Mouse (Mus musculus): ENCODE measurements around the gene Luc7l2. TPM values are rescaled to one million over a fixed set of nuclear protein-coding genes. Genes with fewer than 3 reads are reported as not detected.

Luc7l2 gene
- polyA plus RNA-seq, 1 experiment = 194 TPM

- DNase-seq = no peak
- H3K27ac ChIP-seq (ENCODE audit: insufficient read depth, low read length) = no peak overlapping the region
- no peak overlapping the region for H3K4me3 ChIP-seq (replicated peaks; ENCODE audit: insufficient read depth, low read depth, low read length)
- WGBS = 95% methylated on average over 2 of the region's 2 CpGs
- no peak for TF ChIP-seq CTCF (IDR thresholded peaks at IDR 0.05; ENCODE audit: borderline replicate concordance, insufficient read depth, low read depth, low read length)
- TF ChIP-seq POLR2A (IDR thresholded peaks at IDR 0.05; ENCODE audit: borderline replicate concordance, insufficient read depth, low read length) = no peak
- H3K27me3 ChIP-seq (ENCODE audit: control insufficient read depth, insufficient read depth, low read length) = no peaks in the 10 kb centered on the region; the same call in 1 of the 2 replicates
- no peaks in the 10 kb centered on the region; the same call in 1 of the 2 replicates for H3K4me1 ChIP-seq (ENCODE audit: control insufficient read depth, insufficient read depth, low read length)
Observed at GRCm38 (mm10) chr6:38632826-38633225, 81.7 kb downstream of the Luc7l2 start.

GRCm38 (mm10) chr6:38634461-38634860 is 83.3 kb downstream of the Luc7l2 start:
- no peaks in the 10 kb centered on the region; the same call in 1 of the 2 replicates for H3K27me3 ChIP-seq (ENCODE audit: control insufficient read depth, insufficient read depth, low read length)
- H3K4me1 ChIP-seq (ENCODE audit: control insufficient read depth, insufficient read depth, low read length) = no peaks in the 10 kb centered on the region; the same call in 1 of the 2 replicates
- 85% methylated on average over 8 of the region's 8 CpGs for WGBS
- H3K4me3 ChIP-seq (replicated peaks; ENCODE audit: insufficient read depth, low read depth, low read length) = no peak overlapping the region
- TF ChIP-seq CTCF (IDR thresholded peaks at IDR 0.05; ENCODE audit: borderline replicate concordance, insufficient read depth, low read depth, low read length) (no peak), POLR2A (IDR thresholded peaks at IDR 0.05; ENCODE audit: borderline replicate concordance, insufficient read depth, low read length) (no peak)
- no peak overlapping the region for H3K27ac ChIP-seq (ENCODE audit: insufficient read depth, low read length)
- DNase-seq = no peak

GRCm38 (mm10) chr6:38635941-38636851 is 85.1 kb downstream of the Luc7l2 start:
- no peak overlapping the region for H3K27ac ChIP-seq (ENCODE audit: insufficient read depth, low read length)
- TF ChIP-seq POLR2A (IDR thresholded peaks at IDR 0.05; ENCODE audit: borderline replicate concordance, insufficient read depth, low read length) = no peak
- TF ChIP-seq CTCF (IDR thresholded peaks at IDR 0.05; ENCODE audit: borderline replicate concordance, insufficient read depth, low read depth, low read length) = no peak
- H3K27me3 ChIP-seq (ENCODE audit: control insufficient read depth, insufficient read depth, low read length) = no peaks in the 10 kb centered on the region; the same call in 1 of the 2 replicates
- peak overlapping the region; percentile 31 for H3K4me3 ChIP-seq (replicated peaks; ENCODE audit: insufficient read depth, low read depth, low read length)
- under 1% methylated on average over 71 of the region's 72 CpGs for WGBS
- peak; percentile 35 to 45 for DNase-seq
- no peaks in the 10 kb centered on the region; the same call in 1 of the 2 replicates for H3K4me1 ChIP-seq (ENCODE audit: control insufficient read depth, insufficient read depth, low read length)

GRCm38 (mm10) chr6:38636852-38637618 is 85.9 kb downstream of the Luc7l2 start, which contains the start of gene Klrg2:
Gene Klrg2 (minus strand): TSS chr6:38637242.
- no peak within 1 kb of the TSS for H3K27ac ChIP-seq (ENCODE audit: insufficient read depth, low read length)
- WGBS = 2% methylated on average over 60 of the region's 60 CpGs
- no peaks in the 10 kb centered on the region; the same call in 1 of the 2 replicates for H3K4me1 ChIP-seq (ENCODE audit: control insufficient read depth, insufficient read depth, low read length)
- H3K27me3 ChIP-seq (ENCODE audit: control insufficient read depth, insufficient read depth, low read length) = no peaks in the 10 kb centered on the region; the same call in 1 of the 2 replicates
- H3K4me3 ChIP-seq (replicated peaks; ENCODE audit: insufficient read depth, low read depth, low read length) = peak within 1 kb of the TSS; percentile 31
- TF ChIP-seq POLR2A (IDR thresholded peaks at IDR 0.05; ENCODE audit: borderline replicate concordance, insufficient read depth, low read length) (no peak), CTCF (IDR thresholded peaks at IDR 0.05; ENCODE audit: borderline replicate concordance, insufficient read depth, low read depth, low read length) (no peak)
- DNase-seq = peak; percentile 42 to 51

- Histone ChIP-seq H3K4me1 (ENCODE audit: control insufficient read depth, insufficient read depth, low read length) (no peaks in the 10 kb centered on the region; the same call in 1 of the 2 replicates), H3K27me3 (ENCODE audit: control insufficient read depth, insufficient read depth, low read length) (no peaks in the 10 kb centered on the region; the same call in 1 of the 2 replicates), H3K27ac (ENCODE audit: insufficient read depth, low read length) (no peak overlapping the region), H3K4me3 (replicated peaks; ENCODE audit: insufficient read depth, low read depth, low read length) (no peak overlapping the region)
- DNase-seq = no peak
- TF ChIP-seq CTCF (IDR thresholded peaks at IDR 0.05; ENCODE audit: borderline replicate concordance, insufficient read depth, low read depth, low read length) (no peak), POLR2A (IDR thresholded peaks at IDR 0.05; ENCODE audit: borderline replicate concordance, insufficient read depth, low read length) (no peak)
- WGBS = 37% methylated on average over 11 of the region's 11 CpGs
Observed at GRCm38 (mm10) chr6:38640401-38640800, 89.3 kb downstream of the Luc7l2 start.

- no peak overlapping the region for H3K4me3 ChIP-seq (replicated peaks; ENCODE audit: insufficient read depth, low read depth, low read length)
- 65% methylated on average over 5 of the region's 5 CpGs for WGBS
- TF ChIP-seq CTCF (IDR thresholded peaks at IDR 0.05; ENCODE audit: borderline replicate concordance, insufficient read depth, low read depth, low read length) (no peak), POLR2A (IDR thresholded peaks at IDR 0.05; ENCODE audit: borderline replicate concordance, insufficient read depth, low read length) (no peak)
- H3K4me1 ChIP-seq (ENCODE audit: control insufficient read depth, insufficient read depth, low read length) = no peaks in the 10 kb centered on the region
- H3K27me3 ChIP-seq (ENCODE audit: control insufficient read depth, insufficient read depth, low read length) = no peaks in the 10 kb centered on the region
- DNase-seq = no peak
- H3K27ac ChIP-seq (ENCODE audit: insufficient read depth, low read length) = no peak overlapping the region
Observed at GRCm38 (mm10) chr6:38641228-38641627, 90.1 kb downstream of the Luc7l2 start.

GRCm38 (mm10) chr6:38641645-38642044 is 90.5 kb downstream of the Luc7l2 start:
- Histone ChIP-seq H3K4me3 (replicated peaks; ENCODE audit: insufficient read depth, low read depth, low read length) (no peak overlapping the region), H3K27me3 (ENCODE audit: control insufficient read depth, insufficient read depth, low read length) (no peaks in the 10 kb centered on the region), H3K27ac (ENCODE audit: insufficient read depth, low read length) (no peak overlapping the region), H3K4me1 (ENCODE audit: control insufficient read depth, insufficient read depth, low read length) (no peaks in the 10 kb centered on the region; the same call in 1 of the 2 replicates)
- 48% methylated on average over 5 of the region's 5 CpGs for WGBS
- DNase-seq = no peak
- no peak for TF ChIP-seq POLR2A (IDR thresholded peaks at IDR 0.05; ENCODE audit: borderline replicate concordance, insufficient read depth, low read length)
